Mouse (Mus musculus) kidney, postnatal 4 days (tissue): ENCODE measurements around the gene Lhfpl2.

Experiments
- DNase-seq, 2 experiments: peaks; one replicate each; pipeline ENCODE4 v3.0.0; 2021; ENCODE audit warnings: mixed read lengths in 2 of 2

The Lhfpl2 gene

GRCm38 (mm10) chr13:94224717-94225705, 167.4 kb downstream of the Lhfpl2 start:
- no peak for DNase-seq

DNA sequence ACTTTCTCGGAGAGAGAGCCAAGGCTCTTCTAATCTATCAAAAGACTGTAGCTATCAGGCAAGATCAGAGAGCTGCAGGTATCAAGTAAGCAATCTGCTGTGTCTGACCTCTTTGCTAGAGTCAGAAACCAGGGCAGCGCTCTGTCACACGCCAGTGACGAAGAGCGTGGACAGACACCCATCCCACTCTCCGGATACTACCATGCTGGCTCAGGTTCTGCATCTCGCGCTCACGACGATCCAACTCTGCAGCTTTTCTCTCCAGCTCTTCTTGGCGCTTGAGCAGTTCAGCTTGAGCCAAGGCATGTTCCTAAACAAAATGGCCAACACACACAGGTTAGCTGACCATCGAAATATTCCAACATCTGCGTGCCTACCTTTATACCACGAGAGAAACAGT, 174.3 kb downstream of the Lhfpl2 start:
- DNase-seq: no peak

DNA sequence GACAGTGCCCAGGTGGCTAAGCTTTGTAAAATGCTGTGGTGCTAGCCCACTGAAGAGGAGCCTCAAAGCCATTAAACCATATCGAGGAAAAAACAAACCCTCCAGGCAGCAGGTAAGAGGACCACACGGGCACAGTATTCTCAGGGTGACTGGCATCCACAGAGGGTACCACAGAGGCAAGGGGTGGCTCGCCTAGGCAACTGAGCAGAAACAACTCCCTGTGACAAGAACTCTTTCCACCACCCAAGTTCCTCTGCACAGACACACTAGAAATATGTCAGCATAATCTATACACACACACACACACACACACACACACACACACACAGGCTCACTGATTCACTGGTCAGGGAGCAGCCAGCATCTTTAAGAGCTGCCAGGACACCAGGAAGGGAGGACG, 181.9 kb downstream of the Lhfpl2 start:
- DNase-seq: no peak

DNA sequence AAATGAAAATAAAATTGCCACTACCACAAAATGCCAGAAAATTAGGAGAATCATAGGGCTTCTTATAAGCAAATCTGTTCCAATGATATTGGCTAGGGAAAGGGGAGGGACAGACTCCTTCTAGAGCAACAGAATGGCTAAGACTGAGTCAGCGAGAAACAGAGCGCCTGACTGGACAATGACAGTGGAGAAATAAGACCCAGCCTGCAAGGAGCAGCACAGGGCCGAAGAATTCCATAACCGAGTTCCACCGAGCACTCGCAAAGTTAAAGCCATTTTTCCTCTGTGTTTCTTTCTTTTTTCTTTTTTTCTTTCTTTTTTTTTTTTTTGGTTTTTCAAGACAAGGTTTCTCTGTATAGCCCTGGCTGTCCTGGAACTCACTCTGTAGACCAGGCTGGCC, 182.5 kb downstream of the Lhfpl2 start:
- DNase-seq: no peak

DNA sequence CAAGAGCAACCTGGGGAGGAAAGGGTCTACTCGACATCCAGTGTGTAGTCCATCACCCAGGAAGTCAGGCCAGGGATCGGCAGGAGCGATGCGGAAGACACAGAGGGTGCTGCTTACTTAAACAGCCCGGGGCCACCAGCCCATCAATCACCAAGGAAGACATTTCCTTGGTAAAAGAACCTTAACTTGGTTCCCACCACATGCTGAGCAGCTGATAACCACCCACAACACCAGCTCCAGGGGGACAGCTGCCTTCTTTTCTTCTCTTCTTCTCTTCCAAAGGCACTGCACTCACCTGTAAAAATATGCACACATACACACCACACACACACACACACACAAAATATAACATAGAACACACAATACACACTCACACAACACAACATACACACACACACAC, 183.3 kb downstream of the Lhfpl2 start:
- DNase-seq: no peak

DNA sequence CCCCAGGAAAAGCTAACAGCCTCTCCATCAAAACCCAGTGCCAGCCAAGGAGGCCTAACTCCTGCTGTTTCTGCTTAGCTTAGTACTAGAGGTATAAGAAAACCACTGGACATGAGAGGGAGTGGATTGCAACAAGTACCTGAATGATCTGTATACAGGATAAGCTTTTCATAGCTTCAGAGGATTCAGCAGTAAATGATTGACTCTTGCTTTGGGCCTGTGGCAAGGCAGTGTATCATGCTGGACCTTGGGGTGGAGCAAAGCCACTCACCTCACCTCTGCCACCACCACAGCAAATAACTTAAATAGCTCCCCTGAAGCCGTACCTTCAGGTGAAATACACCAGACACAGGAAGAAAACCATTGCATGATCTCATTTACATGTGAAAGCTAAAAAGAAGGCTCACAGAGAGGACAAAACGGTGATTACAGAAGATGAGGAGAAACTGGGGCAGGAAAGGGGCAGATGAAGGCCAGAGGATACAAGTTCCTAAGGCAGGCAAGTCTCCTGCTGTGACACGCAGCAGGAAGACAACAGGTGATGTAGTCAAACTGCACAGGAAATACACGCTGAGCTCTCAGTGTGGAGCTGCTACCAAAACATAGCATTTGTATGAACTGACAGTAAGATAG, 184.4 kb downstream of the Lhfpl2 start:
- DNase-seq: no peak

DNA sequence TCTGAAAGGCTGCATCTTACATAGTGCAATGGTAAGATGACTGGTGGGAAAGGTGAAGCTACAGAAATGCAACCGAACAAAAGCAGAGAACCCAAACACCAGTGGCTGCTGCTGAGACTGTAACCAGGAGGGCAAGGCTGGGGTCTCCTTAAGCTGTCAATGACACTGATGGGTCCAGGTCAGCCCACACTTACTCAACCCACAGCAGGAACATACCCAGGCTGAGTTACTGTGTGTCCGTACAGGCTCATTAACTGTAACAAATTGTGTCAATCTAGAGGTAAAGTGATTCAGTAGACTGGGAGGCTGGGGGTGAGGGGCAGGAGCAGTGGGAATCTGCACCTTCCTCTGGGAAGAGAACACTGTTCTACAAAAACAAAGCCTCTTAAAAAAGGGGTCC, 185.3 kb downstream of the Lhfpl2 start:
- no peak for DNase-seq
